Mouse (Mus musculus): ENCODE data around the gene Cacng4. TPM values are rescaled to one million over a fixed set of nuclear protein-coding genes. Genes with fewer than 3 reads are reported as not detected.

Cacng4 gene
- polyA plus RNA-seq, 1 experiment = 152 TPM

GRCm38 (mm10) chr11:107734133-107734532, 60.2 kb downstream of the Cacng4 start:
- DNase-seq (ENCODE audit: low read depth) = no peak
- TF ChIP-seq CTCF (IDR thresholded peaks at IDR 0.05; ENCODE audit: borderline replicate concordance, extremely low read depth, insufficient read depth, insufficient read length) (no peak), POLR2A (IDR thresholded peaks at IDR 0.05; ENCODE audit: borderline replicate concordance, extremely low read depth, insufficient read depth, insufficient read length, poor library complexity, severe bottlenecking) (no peak)

- DNase-seq (ENCODE audit: low read depth) = no peak
These were observed 62.9 kb downstream of the Cacng4 start for GRCm38 (mm10) chr11:107731498-107731897.

GRCm38 (mm10) chr11:107730940-107731339, 63.4 kb downstream of the Cacng4 start:
- no peak for DNase-seq (ENCODE audit: low read depth)
- TF ChIP-seq POLR2A (IDR thresholded peaks at IDR 0.05; ENCODE audit: borderline replicate concordance, extremely low read depth, insufficient read depth, insufficient read length, poor library complexity, severe bottlenecking) = no peak
- no peak for TF ChIP-seq CTCF (IDR thresholded peaks at IDR 0.05; ENCODE audit: borderline replicate concordance, extremely low read depth, insufficient read depth, insufficient read length)

More at GRCm38 (mm10) chr11:107731498-107731897, 62.9 kb downstream of the Cacng4 start:
- TF ChIP-seq POLR2A (IDR thresholded peaks at IDR 0.05; ENCODE audit: borderline replicate concordance, extremely low read depth, insufficient read depth, insufficient read length, poor library complexity, severe bottlenecking) (no peak), CTCF (IDR thresholded peaks at IDR 0.05; ENCODE audit: borderline replicate concordance, extremely low read depth, insufficient read depth, insufficient read length) (no peak)

- TF ChIP-seq POLR2A (IDR thresholded peaks at IDR 0.05; ENCODE audit: borderline replicate concordance, extremely low read depth, insufficient read depth, insufficient read length, poor library complexity, severe bottlenecking) = no peak
- no peak for TF ChIP-seq CTCF (IDR thresholded peaks at IDR 0.05; ENCODE audit: borderline replicate concordance, extremely low read depth, insufficient read depth, insufficient read length)
These were observed 65.2 kb downstream of the Cacng4 start for GRCm38 (mm10) chr11:107729141-107729540.

GRCm38 (mm10) chr11:107728073-107728863, 66.1 kb downstream of the Cacng4 start:
- peak; percentile 43 for DNase-seq (ENCODE audit: low read depth)
- no peak for TF ChIP-seq POLR2A (IDR thresholded peaks at IDR 0.05; ENCODE audit: borderline replicate concordance, extremely low read depth, insufficient read depth, insufficient read length, poor library complexity, severe bottlenecking)
- no peak for TF ChIP-seq CTCF (IDR thresholded peaks at IDR 0.05; ENCODE audit: borderline replicate concordance, extremely low read depth, insufficient read depth, insufficient read length)

More at GRCm38 (mm10) chr11:107729141-107729540, 65.2 kb downstream of the Cacng4 start:
- no peak for DNase-seq (ENCODE audit: low read depth)

GRCm38 (mm10) chr11:107724603-107725002, 69.8 kb downstream of the Cacng4 start:
- TF ChIP-seq POLR2A (IDR thresholded peaks at IDR 0.05; ENCODE audit: borderline replicate concordance, extremely low read depth, insufficient read depth, insufficient read length, poor library complexity, severe bottlenecking) (no peak), CTCF (IDR thresholded peaks at IDR 0.05; ENCODE audit: borderline replicate concordance, extremely low read depth, insufficient read depth, insufficient read length) (no peak)
- no peak for DNase-seq (ENCODE audit: low read depth)

- no peak for TF ChIP-seq CTCF (IDR thresholded peaks at IDR 0.05; ENCODE audit: borderline replicate concordance, extremely low read depth, insufficient read depth, insufficient read length)
- TF ChIP-seq POLR2A (IDR thresholded peaks at IDR 0.05; ENCODE audit: borderline replicate concordance, extremely low read depth, insufficient read depth, insufficient read length, poor library complexity, severe bottlenecking) = no peak
- no peak for DNase-seq (ENCODE audit: low read depth)
These were observed 73.3 kb downstream of the Cacng4 start for GRCm38 (mm10) chr11:107721057-107721456.

- TF ChIP-seq CTCF (IDR thresholded peaks at IDR 0.05; ENCODE audit: borderline replicate concordance, extremely low read depth, insufficient read depth, insufficient read length) = no peak
- no peak for TF ChIP-seq POLR2A (IDR thresholded peaks at IDR 0.05; ENCODE audit: borderline replicate concordance, extremely low read depth, insufficient read depth, insufficient read length, poor library complexity, severe bottlenecking)
- no peak for DNase-seq (ENCODE audit: low read depth)
These were observed 73.9 kb downstream of the Cacng4 start for GRCm38 (mm10) chr11:107720264-107721021.

GRCm38 (mm10) chr11:107716332-107716938, 77.9 kb downstream of the Cacng4 start, which contains the start of gene Cacng1:
Cacng1 (minus strand) TSS chr11:107716522.
- TF ChIP-seq POLR2A (IDR thresholded peaks at IDR 0.05; ENCODE audit: borderline replicate concordance, extremely low read depth, insufficient read depth, insufficient read length, poor library complexity, severe bottlenecking) = no peak
- no peak for TF ChIP-seq CTCF (IDR thresholded peaks at IDR 0.05; ENCODE audit: borderline replicate concordance, extremely low read depth, insufficient read depth, insufficient read length)
- DNase-seq (ENCODE audit: low read depth) = no peak

- DNase-seq (ENCODE audit: low read depth) = no peak
- TF ChIP-seq POLR2A (IDR thresholded peaks at IDR 0.05; ENCODE audit: borderline replicate concordance, extremely low read depth, insufficient read depth, insufficient read length, poor library complexity, severe bottlenecking) = no peak
- TF ChIP-seq CTCF (IDR thresholded peaks at IDR 0.05; ENCODE audit: borderline replicate concordance, extremely low read depth, insufficient read depth, insufficient read length) = no peak
These were observed 80.0 kb downstream of the Cacng4 start for GRCm38 (mm10) chr11:107714368-107714767.

GRCm38 (mm10) chr11:107710379-107710778, 84.0 kb downstream of the Cacng4 start:
- DNase-seq (ENCODE audit: low read depth) = no peak
- TF ChIP-seq CTCF (IDR thresholded peaks at IDR 0.05; ENCODE audit: borderline replicate concordance, extremely low read depth, insufficient read depth, insufficient read length) (no peak), POLR2A (IDR thresholded peaks at IDR 0.05; ENCODE audit: borderline replicate concordance, extremely low read depth, insufficient read depth, insufficient read length, poor library complexity, severe bottlenecking) (no peak)
